Mouse (Mus musculus) urinary bladder, adult 18-20 months (tissue): Measurements from ENCODE around the gene Tmem235.
"Not testable (repeated sequence)": the region's sequence is repeated elsewhere in the genome, so short reads cannot be mapped to it uniquely, and the experiment has no call there.

ENCODE experiments used
- DNase-seq, 2 experiments: peaks; one replicate each; pipeline ENCODE4 v3.0.0; 2022; ENCODE audit warnings: low spot score in 2 of 2, mixed read lengths in 2 of 2

Tmem235 gene

GRCm38 (mm10) chr11:117832086-117832969, 28.2 kb upstream of the Tmem235 start:
- DNase-seq, result peak in 1 of 2 experiments; percentile 49

- not testable (repeated sequence) for DNase-seq
Measured at GRCm38 (mm10) chr11:117833509-117833908, 27.0 kb upstream of the Tmem235 start.

- DNase-seq, result no peak
Measured at GRCm38 (mm10) chr11:117834086-117834485, 26.5 kb upstream of the Tmem235 start.

- DNase-seq, result no peak
Measured at GRCm38 (mm10) chr11:117836306-117836705, 24.2 kb upstream of the Tmem235 start.

- no peak for DNase-seq
Measured at GRCm38 (mm10) chr11:117838572-117838971, 22.0 kb upstream of the Tmem235 start.

GRCm38 (mm10) chr11:117839021-117839420, 21.5 kb upstream of the Tmem235 start:
- DNase-seq, result no peak

GRCm38 (mm10) chr11:117840910-117841309, 19.6 kb upstream of the Tmem235 start:
- no peak for DNase-seq

GRCm38 (mm10) chr11:117843434-117843833, 17.1 kb upstream of the Tmem235 start:
- no peak for DNase-seq

GRCm38 (mm10) chr11:117844997-117845396, 15.6 kb upstream of the Tmem235 start:
- no peak for DNase-seq

GRCm38 (mm10) chr11:117845651-117846050, 14.9 kb upstream of the Tmem235 start:
- DNase-seq, result no peak

- no peak for DNase-seq
Measured at GRCm38 (mm10) chr11:117846640-117847039, 13.9 kb upstream of the Tmem235 start.

- DNase-seq, result no peak
Measured at GRCm38 (mm10) chr11:117847593-117848215, 12.8 kb upstream of the Tmem235 start.

- DNase-seq, result no peak
Measured at GRCm38 (mm10) chr11:117848271-117848984, 12.1 kb upstream of the Tmem235 start.

GRCm38 (mm10) chr11:117848985-117849671, 11.4 kb upstream of the Tmem235 start, which contains the start of gene Birc5:
TSS of gene Birc5 (plus strand) at chr11:117849251.
- peak; percentile 92 to 96 for DNase-seq

- no peak for DNase-seq
Measured at GRCm38 (mm10) chr11:117852875-117853274, 7.7 kb upstream of the Tmem235 start.

GRCm38 (mm10) chr11:117854241-117854640, 6.3 kb upstream of the Tmem235 start:
- DNase-seq, result no peak

- DNase-seq, result no peak
Measured at GRCm38 (mm10) chr11:117855360-117855759, 5.2 kb upstream of the Tmem235 start.

GRCm38 (mm10) chr11:117855975-117856374, 4.6 kb upstream of the Tmem235 start:
- DNase-seq, result no peak

GRCm38 (mm10) chr11:117857462-117857861, 3.1 kb upstream of the Tmem235 start:
- DNase-seq, result no peak

- no peak for DNase-seq
Measured at GRCm38 (mm10) chr11:117858392-117858791, 2.2 kb upstream of the Tmem235 start.

GRCm38 (mm10) chr11:117863174-117863856, 2.8 kb downstream of the Tmem235 start:
- no peak for DNase-seq
